Mouse (Mus musculus) MEL (cell line): ENCODE data around the gene Ppip5k2. TPM values are rescaled to one million over a fixed set of nuclear protein-coding genes. Genes with fewer than 3 reads are reported as not detected.

ENCODE experiments used
- DNase-seq: peaks from one replicate; pipeline ENCODE4 v3.0.0; 2011; ENCODE audit warnings: low read depth, low spot score
- H3K27ac ChIP-seq: 2 replicates; pipeline ENCODE4 v1.5.1; 2012; ENCODE audit warnings: low read depth, mild to moderate bottlenecking, control low read depth, low read length, moderate library complexity; ENCODE audit not compliant: control insufficient read depth
- H3K27me3 ChIP-seq, 2 experiments: fragments of 150-350 bp in 1 of 2; sonication (generic) in 1 of 2; 2 replicates each; pipeline ENCODE4 v1.6.1; 2012; ENCODE audit warnings: low read length in 2 of 2, mild to moderate bottlenecking in 2 of 2, improper control_type of control experiment in 1 of 2, moderate library complexity in 1 of 2; ENCODE audit not compliant: insufficient read depth in 2 of 2, control insufficient read depth in 1 of 2
- H3K36me3 ChIP-seq, 2 experiments: 2 replicates each; pipeline ENCODE4 v1.6.1; 2012 to 2014; ENCODE audit warnings: low read length in 2 of 2, improper control_type of control experiment in 1 of 2, inconsistent platforms in 1 of 2, mild to moderate bottlenecking in 1 of 2; ENCODE audit not compliant: insufficient read depth in 2 of 2, control insufficient read depth in 1 of 2
- H3K4me1 ChIP-seq, 2 experiments: fragments of 150-350 bp in 1 of 2; sonication (generic) in 1 of 2; 2 replicates each; pipeline ENCODE4 v1.6.1; 2012; ENCODE audit warnings: low read length in 2 of 2, improper control_type of control experiment in 1 of 2, mild to moderate bottlenecking in 1 of 2; ENCODE audit not compliant: insufficient read depth in 2 of 2, control insufficient read depth in 1 of 2
- H3K4me3 ChIP-seq, 2 experiments: fragments of 150-350 bp in 1 of 2; sonication (generic) in 1 of 2; 2 replicates each; pipeline ENCODE4 v1.5.1; 2012; ENCODE audit warnings: low read depth in 2 of 2, low read length in 2 of 2, mild to moderate bottlenecking in 2 of 2, moderate library complexity in 2 of 2, control low read depth in 1 of 2, improper control_type of control experiment in 1 of 2; ENCODE audit not compliant: control insufficient read depth in 1 of 2, insufficient read depth in 1 of 2
- H3K79me2 ChIP-seq: 2 replicates; pipeline ENCODE4 v1.6.1; 2012; ENCODE audit warnings: mild to moderate bottlenecking, low read length, moderate library complexity; ENCODE audit not compliant: control insufficient read depth, poor library complexity, insufficient read depth
- H3K9ac ChIP-seq: 2 replicates; pipeline ENCODE4 v1.6.1; 2012; ENCODE audit warnings: low read depth, mild to moderate bottlenecking, control low read depth, low read length, moderate library complexity; ENCODE audit not compliant: control insufficient read depth, poor library complexity, severe bottlenecking
- H3K9me3 ChIP-seq: fragments of 150-350 bp; sonication (generic); replicated peaks from 2 replicates; pipeline ENCODE4 v1.6.1; 2012; ENCODE audit warnings: mild to moderate bottlenecking, low read length, improper control_type of control experiment, moderate library complexity; ENCODE audit not compliant: insufficient read depth
- CHD1 ChIP-seq: IDR thresholded peaks from 2 replicates; pipeline ENCODE4 v1.6.1; 2012; ENCODE audit warnings: low read depth, mild to moderate bottlenecking, inconsistent platforms, low read length, improper control_type of control experiment
- E2F4 ChIP-seq: IDR thresholded peaks from 2 replicates; pipeline ENCODE4 v1.6.1; 2011; ENCODE audit warnings: low read depth, low read length, improper control_type of control experiment, borderline replicate concordance
- ELF1 ChIP-seq: IDR thresholded peaks from 2 replicates; pipeline ENCODE4 v1.6.1; 2014; ENCODE audit warnings: low read depth, mild to moderate bottlenecking, inconsistent platforms, low read length, improper control_type of control experiment, moderate library complexity
- EP300 ChIP-seq, 2 experiments: IDR thresholded peaks; 2 replicates each; pipeline ENCODE4 v1.6.1; 2011; ENCODE audit warnings: improper control_type of control experiment in 2 of 2, low read length in 2 of 2, low read depth in 1 of 2, mild to moderate bottlenecking in 1 of 2
- GABPA ChIP-seq: IDR thresholded peaks from 2 replicates; pipeline ENCODE4 v1.6.1; 2012; ENCODE audit warnings: low read depth, mild to moderate bottlenecking, inconsistent platforms, low read length, improper control_type of control experiment, moderate library complexity
- HCFC1 ChIP-seq: IDR thresholded peaks from 2 replicates; pipeline ENCODE4 v1.6.1; 2012; ENCODE audit warnings: low read depth, mild to moderate bottlenecking, inconsistent platforms, low read length, improper control_type of control experiment, moderate library complexity
- KAT2A ChIP-seq: conservative IDR thresholded peaks from 2 replicates; pipeline ENCODE4 v1.6.1; 2012; ENCODE audit warnings: low read depth, low read length, improper control_type of control experiment, inconsistent platforms
- MAX ChIP-seq: IDR thresholded peaks from 2 replicates; pipeline ENCODE4 v1.6.1; 2011; ENCODE audit warnings: low read length, improper control_type of control experiment
- MEF2A ChIP-seq: IDR thresholded peaks from 2 replicates; pipeline ENCODE4 v1.6.1; 2014; ENCODE audit warnings: low read depth, mild to moderate bottlenecking, inconsistent platforms, low read length, improper control_type of control experiment; ENCODE audit not compliant: poor library complexity, insufficient replicate concordance, severe bottlenecking; ENCODE audit errors: extremely low read depth
- MYC ChIP-seq: IDR thresholded peaks from 2 replicates; pipeline ENCODE4 v1.6.1; 2011; ENCODE audit warnings: low read depth, mild to moderate bottlenecking, low read length, improper control_type of control experiment, moderate library complexity
- NELFE ChIP-seq: IDR thresholded peaks from 2 replicates; pipeline ENCODE4 v1.6.1; 2011; ENCODE audit warnings: low read depth, low read length, improper control_type of control experiment
- POLR2A ChIP-seq, 2 experiments: IDR thresholded peaks; 2 replicates each; pipeline ENCODE4 v1.6.1; 2011 to 2012; ENCODE audit warnings: low read length in 2 of 2, mild to moderate bottlenecking in 2 of 2, control low read depth in 1 of 2, improper control_type of control experiment in 1 of 2, low read depth in 1 of 2, moderate library complexity in 1 of 2; ENCODE audit not compliant: control insufficient read depth in 1 of 2, insufficient read depth in 1 of 2, poor library complexity in 1 of 2
- RAD21 ChIP-seq: IDR thresholded peaks from 2 replicates; pipeline ENCODE4 v1.6.1; 2011; ENCODE audit warnings: mild to moderate bottlenecking, low read depth, low read length, improper control_type of control experiment
- SMC3 ChIP-seq: IDR thresholded peaks from 2 replicates; pipeline ENCODE4 v1.6.1; 2011; ENCODE audit warnings: low read depth, low read length, improper control_type of control experiment
- TAL1 ChIP-seq: IDR thresholded peaks from 2 replicates; pipeline ENCODE4 v1.6.1; 2012; ENCODE audit warnings: mild to moderate bottlenecking, inconsistent platforms, low read length, moderate library complexity, mixed read lengths
- UBTF ChIP-seq: IDR thresholded peaks from 2 replicates; pipeline ENCODE4 v1.6.1; 2012; ENCODE audit warnings: low read depth, mild to moderate bottlenecking, inconsistent platforms, low read length, improper control_type of control experiment, moderate library complexity, borderline replicate concordance; ENCODE audit not compliant: insufficient read depth
- USF1 ChIP-seq: IDR thresholded peaks from 2 replicates; pipeline ENCODE4 v1.6.1; 2014; ENCODE audit warnings: low read depth, mild to moderate bottlenecking, inconsistent platforms, low read length, improper control_type of control experiment, moderate library complexity
- USF2 ChIP-seq, 2 experiments: IDR thresholded peaks; 2 replicates each; pipeline ENCODE4 v1.6.1; 2011 to 2012; ENCODE audit warnings: improper control_type of control experiment in 2 of 2, low read length in 2 of 2, borderline replicate concordance in 1 of 2, inconsistent platforms in 1 of 2, low read depth in 1 of 2, mild to moderate bottlenecking in 1 of 2; ENCODE audit not compliant: insufficient read depth in 1 of 2
- ZC3H11A ChIP-seq: IDR thresholded peaks from 2 replicates; pipeline ENCODE4 v1.6.1; 2012; ENCODE audit warnings: low read depth, mild to moderate bottlenecking, inconsistent platforms, low read length, improper control_type of control experiment
- ZKSCAN1 ChIP-seq: IDR thresholded peaks from 2 replicates; pipeline ENCODE4 v1.6.1; 2012; ENCODE audit warnings: low read depth, mild to moderate bottlenecking, inconsistent platforms, low read length, improper control_type of control experiment, moderate library complexity
- ZNF384 ChIP-seq: IDR thresholded peaks from 2 replicates; pipeline ENCODE4 v1.6.1; 2012; ENCODE audit warnings: low read depth, mild to moderate bottlenecking, inconsistent platforms, low read length, improper control_type of control experiment
- polyA plus RNA-seq, 2 experiments: library from polyadenylated mRNA; stranded (reverse) in 1 of 2; unstranded in 1 of 2; fragments of >175 nt in 1 of 2; fragments of >200 nt in 1 of 2; gene quantifications; 2 replicates each; pipeline versions ENCODE4 v1.2.1 to v1.2.4; 2012; ENCODE audit warnings: low replicate concordance in 2 of 2, low read depth in 1 of 2; ENCODE audit not compliant: insufficient read length in 2 of 2, insufficient read depth in 1 of 2, missing spikeins in 1 of 2
- total RNA-seq: library from RNA; depleted of rRNA; stranded (reverse); fragments of 300-350 nt; gene quantifications from 2 replicates; pipeline ENCODE4 v1.2.3, GENCODE M21; 2012

The Ppip5k2 gene
- total and polyA plus RNA-seq, 3 experiments: 47.2 to 651 (median 60.7) TPM

- Histone ChIP-seq H3K4me1 (no peaks in the 10 kb centered on the region), H3K27me3 (no peaks in the 10 kb centered on the region), H3K9me3 (no peaks in the 10 kb centered on the region), H3K4me3 (no peak overlapping the region), H3K36me3 (peaks cover 0 to 63% of the 10 kb centered on the region in 2 experiments; a peak in 3 of 4 replicates), H3K27ac (no peak overlapping the region), H3K79me2 (no peaks in the 10 kb centered on the region), H3K9ac (no peak overlapping the region)
- no peak for DNase-seq
- TF ChIP-seq KAT2A (no peak), E2F4 (no peak), ZNF384 (no peak), USF2 (IDR thresholded peaks at IDR 0.05; ENCODE audit: borderline replicate concordance in 1 of 2, insufficient read depth in 1 of 2, low read depth in 1 of 2, low read length in 2 of 2) (no peak), MYC (no peak), RAD21 (no peak), CHD1 (no peak), UBTF (no peak), MEF2A (no peak), TAL1 (no peak), ZKSCAN1 (no peak), EP300 (IDR thresholded peaks at IDR 0.05; ENCODE audit: low read depth in 1 of 2, low read length in 2 of 2) (no peak)
These were observed 51.8 kb downstream of the Ppip5k2 start for GRCm38 (mm10) chr1:97718440-97718839.

GRCm38 (mm10) chr1:97714334-97714868, 55.8 kb downstream of the Ppip5k2 start:
- DNase-seq: no peak
- H3K9me3 ChIP-seq: no peaks in the 10 kb centered on the region
- H3K9ac ChIP-seq: no peak overlapping the region
- H3K27me3 ChIP-seq: no peaks in the 10 kb centered on the region
- no peak overlapping the region for H3K27ac ChIP-seq
- H3K4me3 ChIP-seq: no peak overlapping the region
- H3K36me3 ChIP-seq: peaks cover 0 to 54% of the 10 kb centered on the region in 2 experiments; a peak in 2 of 4 replicates
- H3K4me1 ChIP-seq: no peaks in the 10 kb centered on the region
- TF ChIP-seq NELFE (peak; percentile 16; the same call in 1 of the 2 replicates), ZC3H11A (no peak)
- H3K79me2 ChIP-seq: no peaks in the 10 kb centered on the region

GRCm38 (mm10) chr1:97710520-97710919, 59.7 kb downstream of the Ppip5k2 start:
- Histone ChIP-seq H3K9ac (no peak overlapping the region), H3K9me3 (no peaks in the 10 kb centered on the region), H3K79me2 (no peaks in the 10 kb centered on the region), H3K4me1 (peaks cover 0 to 3% of the 10 kb centered on the region in 2 experiments; a peak in 1 of 4 replicates), H3K4me3 (no peak overlapping the region), H3K27me3 (no peaks in the 10 kb centered on the region), H3K27ac (no peak overlapping the region), H3K36me3 (peaks cover 4 to 33% of the 10 kb centered on the region in 2 experiments)
- DNase-seq: no peak
- TF ChIP-seq USF1 (no peak), MEF2A (no peak), ZNF384 (no peak), MAX (no peak), GABPA (no peak), ELF1 (no peak), CHD1 (no peak), POLR2A (IDR thresholded peaks at IDR 0.05; ENCODE audit: control insufficient read depth in 1 of 2, insufficient read depth in 1 of 2, low read depth in 1 of 2, low read length in 2 of 2, poor library complexity in 1 of 2) (no peak), UBTF (no peak), HCFC1 (no peak), SMC3 (no peak)
